Mouse (Mus musculus): ENCODE measurements around the gene Arhgap22.

- no peak for TF ChIP-seq NRF1 (IDR thresholded peaks at IDR 0.05; ENCODE audit: insufficient read depth, low read depth, low read length, poor library complexity, severe bottlenecking)
- no peak for TF ChIP-seq ZMIZ1 (IDR thresholded peaks at IDR 0.05; ENCODE audit: low read depth, low read length)
- no peak for TF ChIP-seq E2F4 (IDR thresholded peaks at IDR 0.05; ENCODE audit: borderline replicate concordance, low read depth, low read length)
- no peak for TF ChIP-seq CTCF (IDR thresholded peaks at IDR 0.05 in 2 of 3, conservative IDR thresholded peaks at IDR 0.05 in 1 of 3; ENCODE audit: control insufficient read depth in 1 of 3, insufficient read depth in 1 of 3, low read depth in 2 of 3, low read length in 3 of 3, poor library complexity in 1 of 3, severe bottlenecking in 1 of 3)
- TF ChIP-seq ELF1 (IDR thresholded peaks at IDR 0.05; ENCODE audit: low read depth, low read length) = no peak
- TF ChIP-seq CHD2 (IDR thresholded peaks at IDR 0.05; ENCODE audit: low read length) = no peak
These were observed 132.7 kb downstream of the Arhgap22 start for GRCm38 (mm10) chr14:33346546-33346945.

Measured in MEL (cell line).